Mouse (Mus musculus) limb, embryonic 15.5 days (tissue): ENCODE measurements at regions not wholly inside any gene's neighbourhood (a gene's known extent, or its start where the extent isn't known, plus 50 kb on each side); places are given as distances from the start of the nearest gene placed in this dataset.

Experiments used
- ATAC-seq: fragments of 200-750 bp; cut with Nextera tagmentation; 2 replicates; pipeline ENCODE4 v1.8.0; 2017; ENCODE audit warnings: low read depth, moderate TSS enrichment; ENCODE audit not compliant: insufficient number of reproducible peaks, low FRiP score, low TSS enrichment
- H3K27ac ChIP-seq: fragments of 300-500 bp; sonication (generic); 2 replicates; pipeline ENCODE4 v1.5.1; 2015; ENCODE audit warnings: moderate library complexity, mild to moderate bottlenecking, inconsistent platforms
- H3K27me3 ChIP-seq: fragments of 300-500 bp; sonication (generic); 2 replicates; pipeline ENCODE4 v1.6.1; 2015; ENCODE audit warnings: inconsistent platforms
- H3K36me3 ChIP-seq: fragments of 300-500 bp; sonication (generic); 2 replicates; pipeline ENCODE4 v1.6.1; 2015; ENCODE audit warnings: inconsistent platforms
- H3K4me1 ChIP-seq: fragments of 300-500 bp; sonication (generic); 2 replicates; pipeline ENCODE4 v1.6.1; 2015; ENCODE audit warnings: inconsistent platforms
- H3K4me2 ChIP-seq: fragments of 300-500 bp; sonication (generic); 2 replicates; pipeline ENCODE4 v1.6.1; 2015; ENCODE audit warnings: mild to moderate bottlenecking, inconsistent platforms
- H3K4me3 ChIP-seq: fragments of 300-500 bp; sonication (generic); 2 replicates; pipeline ENCODE4 v1.5.1; 2015; ENCODE audit warnings: mild to moderate bottlenecking, inconsistent platforms
- H3K9ac ChIP-seq: fragments of 300-500 bp; sonication (generic); 2 replicates; pipeline ENCODE4 v1.6.1; 2015; ENCODE audit warnings: inconsistent platforms
- H3K9me3 ChIP-seq: fragments of 300-500 bp; sonication (generic); 2 replicates; pipeline ENCODE4 v1.6.1; 2016; ENCODE audit warnings: inconsistent platforms
- WGBS: fragments of 180-500 bp; shearing (Covaris S2); methylation state at CpG from one replicate; pipeline ENCODE4 v1.1.7; 2015; 5-methylcytosine and 5-hydroxymethylcytosine counted together

DNA sequence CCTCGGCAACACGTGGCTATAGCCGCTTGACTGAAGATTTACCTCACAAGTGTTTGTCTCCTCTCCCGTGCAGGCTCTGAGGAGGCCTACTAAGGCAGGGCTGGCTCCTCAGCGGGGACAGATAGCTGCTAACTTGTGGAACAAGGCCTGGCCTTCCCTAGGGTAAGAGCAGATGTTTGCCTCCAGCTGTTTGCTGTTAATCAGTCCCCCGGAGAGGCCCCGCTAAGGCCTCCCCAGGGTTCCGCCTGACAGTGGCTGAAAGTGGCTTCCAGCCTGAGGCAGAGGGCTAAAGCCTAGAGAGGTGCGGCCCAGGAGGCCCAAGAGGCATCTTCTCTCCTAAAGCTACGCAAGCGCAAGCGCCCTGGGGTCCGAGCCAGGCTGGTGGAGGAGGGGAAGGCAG lies 52.1 kb upstream of the Dlx4 start:
- no peak for ATAC-seq
- no peak overlapping the region for H3K27ac ChIP-seq
- H3K4me2 ChIP-seq: no peak overlapping the region
- H3K27me3 ChIP-seq: peaks cover 39% of the 10 kb centered on the region
- 39% methylated on average over 13 of the region's 13 CpGs for WGBS
- H3K4me1 ChIP-seq: peaks cover 18% of the 10 kb centered on the region
- H3K36me3 ChIP-seq: no peaks in the 10 kb centered on the region
- H3K9me3 ChIP-seq: no peaks in the 10 kb centered on the region
- H3K4me3 ChIP-seq: no peak overlapping the region
- H3K9ac ChIP-seq: no peak overlapping the region

DNA sequence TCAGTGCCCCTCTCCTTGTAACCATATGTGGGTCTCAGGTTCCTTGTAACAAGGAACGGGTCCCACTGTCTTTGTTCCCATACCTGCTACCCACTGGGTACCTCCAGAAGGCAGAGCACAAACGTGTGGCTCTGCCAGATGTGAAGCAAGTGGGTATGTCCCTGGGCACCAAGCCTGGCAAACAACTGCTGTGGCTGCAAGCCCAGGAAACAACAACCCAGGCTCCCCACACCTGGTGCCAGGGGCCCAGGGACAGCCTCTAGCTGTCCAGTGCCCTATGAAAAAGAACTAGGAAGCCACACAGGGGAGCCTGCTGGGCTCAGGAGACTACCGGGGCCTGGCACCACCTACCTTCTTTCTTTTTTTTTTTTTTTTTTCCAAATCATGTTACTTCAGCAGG lies 54.9 kb upstream of the Dlx4 start:
- H3K27me3 ChIP-seq: peaks cover 50% of the 10 kb centered on the region
- no peak overlapping the region for H3K9ac ChIP-seq
- no peak for ATAC-seq
- H3K4me1 ChIP-seq: peaks cover 30% of the 10 kb centered on the region
- WGBS: 49% methylated on average over 3 of the region's 3 CpGs
- no peaks in the 10 kb centered on the region for H3K9me3 ChIP-seq
- H3K4me3 ChIP-seq: no peak overlapping the region
- H3K36me3 ChIP-seq: no peaks in the 10 kb centered on the region
- H3K27ac ChIP-seq: no peak overlapping the region
- H3K4me2 ChIP-seq: no peak overlapping the region

DNA sequence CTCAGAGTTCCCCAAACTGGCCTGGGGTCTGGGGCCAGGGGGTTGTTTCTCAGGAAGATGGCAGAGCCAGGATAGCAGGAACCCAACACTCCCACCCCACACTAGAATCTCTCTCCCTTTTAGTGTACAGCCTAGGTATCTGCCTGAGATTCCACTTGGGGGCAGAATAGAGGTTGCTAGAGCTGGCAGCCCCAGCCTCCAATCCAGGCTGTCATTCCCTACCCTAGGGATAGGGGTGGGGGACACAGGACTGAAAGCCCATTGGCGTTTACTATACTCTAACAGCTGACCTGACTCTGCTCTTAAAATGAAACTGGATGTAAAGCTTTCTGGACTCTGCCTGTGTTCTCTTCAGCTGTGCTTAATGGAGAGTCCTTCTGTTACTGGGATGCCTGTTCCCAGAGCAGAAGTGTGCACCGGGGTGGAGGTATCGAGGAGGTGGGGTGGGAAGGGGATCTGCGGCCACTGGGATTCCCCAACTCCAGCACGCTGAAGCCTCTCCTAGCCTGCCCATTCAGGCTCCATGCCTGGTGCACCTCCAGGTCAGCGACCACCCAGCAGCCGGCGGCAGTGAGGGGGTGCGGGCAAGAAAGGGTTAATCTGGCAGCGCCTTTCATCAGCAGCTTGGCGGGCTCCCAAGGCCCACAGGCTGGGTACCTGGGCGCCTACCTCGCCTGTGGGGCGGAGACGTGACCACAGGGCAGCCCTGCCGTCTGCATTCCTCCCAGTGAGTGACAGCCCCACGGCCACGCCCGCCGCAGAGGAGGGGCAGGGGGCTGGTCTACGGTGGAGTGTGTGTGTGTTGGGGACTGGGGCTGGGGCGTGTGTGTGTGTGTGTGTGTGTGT lies 50.9 kb upstream of the Tac4 start:
- WGBS: 2% methylated on average over 17 of the region's 22 CpGs
- Histone ChIP-seq H3K27ac (peak overlapping the region; percentile 71), H3K9me3 (no peaks in the 10 kb centered on the region), H3K4me3 (peak overlapping the region; percentile 30), H3K27me3 (no peaks in the 10 kb centered on the region), H3K36me3 (no peaks in the 10 kb centered on the region), H3K4me2 (peak overlapping the region; percentile 66), H3K4me1 (peaks cover 39% of the 10 kb centered on the region), H3K9ac (no peak overlapping the region)
- peak; percentile 85 for ATAC-seq

DNA sequence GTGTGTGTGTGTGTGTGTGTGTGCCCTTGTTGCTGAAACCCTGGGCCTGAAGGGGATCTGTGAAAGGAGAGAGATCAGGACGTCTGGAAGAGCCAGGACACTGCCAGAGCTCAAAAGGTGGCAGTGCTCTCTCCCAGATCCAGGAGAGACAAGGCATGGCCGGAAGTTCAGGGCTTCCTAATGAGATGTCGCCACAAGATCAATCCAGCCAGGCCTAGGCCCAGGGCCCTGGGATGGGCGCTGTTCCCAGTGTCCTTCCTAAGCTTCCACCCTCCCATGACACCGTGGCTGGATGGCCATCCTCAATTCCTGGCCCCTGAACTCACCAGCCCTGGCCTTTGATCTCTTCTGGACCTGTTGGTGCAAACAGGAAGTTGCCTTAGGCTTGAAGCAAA lies 50.3 kb upstream of the Tac4 start:
- Histone ChIP-seq H3K27me3 (no peaks in the 10 kb centered on the region), H3K4me3 (peak overlapping the region; percentile 30), H3K27ac (peak overlapping the region; percentile 71), H3K4me1 (peaks cover 33% of the 10 kb centered on the region), H3K9ac (no peak overlapping the region), H3K4me2 (peak overlapping the region; percentile 66), H3K36me3 (no peaks in the 10 kb centered on the region), H3K9me3 (no peaks in the 10 kb centered on the region)
- no peak for ATAC-seq
- WGBS: 13% methylated on average over 5 of the region's 5 CpGs
